Mouse (Mus musculus) kidney, embryonic 15.5 days (tissue): ENCODE measurements around the gene Ubc. TPM values are rescaled to one million over a fixed set of nuclear protein-coding genes. Genes with fewer than 3 reads are reported as not detected.

ENCODE experiments used
- ATAC-seq: fragments of 200-750 bp; cut with Nextera tagmentation; replicated peaks from 2 replicates; pipeline ENCODE4 v1.8.0; 2017; ENCODE audit warnings: moderate TSS enrichment; ENCODE audit not compliant: low FRiP score
- H3K27ac ChIP-seq: fragments of 300-500 bp; sonication (generic); 2 replicates; pipeline ENCODE4 v1.5.1; 2015; ENCODE audit warnings: mild to moderate bottlenecking, inconsistent platforms
- H3K27me3 ChIP-seq: fragments of 300-500 bp; sonication (generic); 2 replicates; pipeline ENCODE4 v1.6.1; 2015; ENCODE audit warnings: inconsistent platforms
- H3K36me3 ChIP-seq: fragments of 300-500 bp; sonication (generic); 2 replicates; pipeline ENCODE4 v1.6.1; 2015; ENCODE audit warnings: inconsistent platforms
- H3K4me1 ChIP-seq: fragments of 300-500 bp; sonication (generic); 2 replicates; pipeline ENCODE4 v1.6.1; 2015; ENCODE audit warnings: inconsistent platforms
- H3K4me2 ChIP-seq: fragments of 300-500 bp; sonication (generic); 2 replicates; pipeline ENCODE4 v1.6.1; 2015; ENCODE audit warnings: moderate library complexity, mild to moderate bottlenecking, inconsistent platforms
- H3K4me3 ChIP-seq: fragments of 300-500 bp; sonication (generic); replicated peaks from 2 replicates; pipeline ENCODE4 v1.5.1; 2015; ENCODE audit warnings: mild to moderate bottlenecking, inconsistent platforms
- H3K9ac ChIP-seq: fragments of 300-500 bp; sonication (generic); 2 replicates; pipeline ENCODE4 v1.6.1; 2015; ENCODE audit warnings: mild to moderate bottlenecking, inconsistent platforms
- H3K9me3 ChIP-seq: fragments of 300-500 bp; sonication (generic); replicated peaks from 2 replicates; pipeline ENCODE4 v1.6.1; 2016; ENCODE audit warnings: inconsistent platforms
- WGBS: fragments of 180-500 bp; shearing (Covaris S2); methylation state at CpG from one replicate; pipeline ENCODE4 v1.1.7; 2015; ENCODE audit warnings: mixed read lengths; 5-methylcytosine and 5-hydroxymethylcytosine counted together
- polyA plus RNA-seq: library from polyadenylated mRNA; unstranded; fragments of >200 nt; fragmentation: Nextera tagmentation; extraction: Ambion mirVana; gene quantifications from 2 replicates; pipeline ENCODE4 v1.2.1, GENCODE M21; 2015

Ubc gene
- polyA plus RNA-seq, 1 experiment from 2014 or later: 1,140 TPM

GRCm38 (mm10) chr5:125370950-125371693 is 18.9 kb downstream of the Ubc start:
- no peak for ATAC-seq
- Histone ChIP-seq H3K27ac (no peak overlapping the region), H3K4me1 (no peaks in the 10 kb centered on the region), H3K4me2 (no peak overlapping the region), H3K9ac (no peak overlapping the region), H3K27me3 (no peaks in the 10 kb centered on the region), H3K36me3 (no peaks in the 10 kb centered on the region), H3K4me3 (no peak overlapping the region), H3K9me3 (no peaks in the 10 kb centered on the region)
- WGBS: 70% methylated on average over 7 of the region's 7 CpGs

DNA sequence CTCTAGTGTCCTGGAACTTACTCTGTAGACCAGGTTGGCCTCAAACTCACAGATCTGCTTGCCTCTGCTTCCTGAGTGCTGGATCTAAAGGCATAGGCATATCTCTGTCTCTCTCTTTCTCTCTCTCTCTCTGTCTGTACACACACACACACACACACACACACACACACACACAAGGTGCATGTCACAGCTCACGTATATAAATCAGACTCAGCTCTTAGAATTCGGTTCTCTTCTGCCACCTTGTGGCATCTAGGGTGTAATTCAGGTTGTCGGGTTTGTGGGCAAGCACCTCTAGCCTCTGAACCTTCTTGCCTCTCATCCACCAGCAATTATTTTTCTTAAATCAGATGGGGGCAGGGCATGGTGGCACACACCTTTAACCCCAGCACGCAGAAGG is 21.4 kb downstream of the Ubc start:
- Histone ChIP-seq H3K27ac (no peak overlapping the region), H3K4me3 (no peak overlapping the region), H3K4me2 (no peak overlapping the region), H3K4me1 (no peaks in the 10 kb centered on the region), H3K36me3 (no peaks in the 10 kb centered on the region), H3K9me3 (no peaks in the 10 kb centered on the region), H3K27me3 (no peaks in the 10 kb centered on the region), H3K9ac (no peak overlapping the region)
- under 1% methylated on average over 4 of the region's 4 CpGs for WGBS
- ATAC-seq: 0 out of 2 replicates have a peak, but pooled peaks have one; percentile 2

- 73% methylated on average over 5 of the region's 5 CpGs for WGBS
- Histone ChIP-seq H3K27me3 (no peaks in the 10 kb centered on the region), H3K9ac (0 out of 2 replicates have a peak overlapping the region, but pooled peaks have one; percentile 5), H3K9me3 (no peaks in the 10 kb centered on the region), H3K27ac (no peak overlapping the region), H3K4me2 (no peak overlapping the region), H3K4me1 (no peaks in the 10 kb centered on the region), H3K36me3 (no peaks in the 10 kb centered on the region), H3K4me3 (no peak overlapping the region)
- no peak for ATAC-seq
Observed at GRCm38 (mm10) chr5:125368156-125368555, 21.8 kb downstream of the Ubc start.

- Histone ChIP-seq H3K4me3 (no peak overlapping the region), H3K9me3 (no peaks in the 10 kb centered on the region), H3K27me3 (no peaks in the 10 kb centered on the region), H3K4me1 (peaks cover 5% of the 10 kb centered on the region; the same call in 1 of the 2 replicates), H3K9ac (no peak overlapping the region), H3K4me2 (no peak overlapping the region), H3K36me3 (no peaks in the 10 kb centered on the region), H3K27ac (no peak overlapping the region)
- ATAC-seq: no peak
- WGBS: 76% methylated on average over 4 of the region's 4 CpGs
Observed at GRCm38 (mm10) chr5:125364851-125365429, 25.1 kb downstream of the Ubc start.

DNA sequence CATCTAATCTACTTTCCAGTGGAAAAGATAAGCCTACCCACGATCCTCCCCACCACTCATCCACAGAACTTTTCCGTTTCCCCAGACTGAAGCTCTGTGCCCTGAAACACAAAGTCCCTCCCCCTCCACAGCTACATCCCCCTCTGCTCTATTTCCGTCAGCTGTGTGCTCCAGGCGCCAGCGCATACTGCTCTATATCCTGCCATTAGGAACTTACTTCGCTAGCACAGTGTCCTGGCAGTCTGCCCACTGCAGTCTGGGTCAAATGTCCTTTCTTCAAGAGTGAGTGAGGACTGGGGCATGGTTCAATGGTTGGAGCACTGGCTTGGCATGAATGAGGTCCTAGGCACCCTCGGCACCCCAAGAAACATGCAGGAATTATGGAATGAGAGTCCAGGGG is 26.1 kb downstream of the Ubc start:
- Histone ChIP-seq H3K4me2 (no peak overlapping the region), H3K4me3 (no peak overlapping the region), H3K27ac (0 out of 2 replicates have a peak overlapping the region, but pooled peaks have one; percentile 34), H3K9ac (no peak overlapping the region), H3K9me3 (no peaks in the 10 kb centered on the region), H3K36me3 (no peaks in the 10 kb centered on the region), H3K27me3 (no peaks in the 10 kb centered on the region), H3K4me1 (peaks cover 5% of the 10 kb centered on the region; the same call in 1 of the 2 replicates)
- WGBS: 55% methylated on average over 7 of the region's 7 CpGs
- ATAC-seq: peak; percentile 63

- Histone ChIP-seq H3K27me3 (no peaks in the 10 kb centered on the region), H3K4me1 (peaks cover 10% of the 10 kb centered on the region; the same call in 1 of the 2 replicates), H3K4me3 (no peak overlapping the region), H3K27ac (0 out of 2 replicates have a peak overlapping the region, but pooled peaks have one; percentile 41), H3K9ac (no peak overlapping the region), H3K4me2 (no peak overlapping the region), H3K9me3 (no peaks in the 10 kb centered on the region), H3K36me3 (no peaks in the 10 kb centered on the region)
- no peak for ATAC-seq
- WGBS: 63% methylated on average over 16 of the region's 16 CpGs
Observed at GRCm38 (mm10) chr5:125360981-125361510, 29.0 kb downstream of the Ubc start.

DNA sequence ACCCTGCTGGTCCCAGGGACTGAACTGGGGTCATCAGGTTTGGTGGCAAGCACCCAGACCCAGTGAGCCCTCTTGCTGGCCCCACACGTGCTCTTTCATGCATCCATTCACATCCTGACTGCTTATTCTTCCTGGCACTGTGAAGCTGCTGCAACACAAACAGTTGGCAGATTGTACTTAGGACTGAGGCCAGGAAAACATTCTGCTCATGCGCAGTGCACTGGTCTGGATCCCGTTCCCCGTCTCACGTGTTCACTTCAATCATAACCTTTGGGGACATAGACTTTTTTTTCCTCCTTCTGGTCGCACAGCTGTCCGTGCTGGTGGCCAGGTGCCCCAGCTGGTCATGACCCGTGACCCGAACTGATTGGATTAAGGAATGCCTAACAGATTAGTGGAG is 29.4 kb downstream of the Ubc start:
- peak overlapping the region; percentile 41; the same call in 1 of the 2 replicates for H3K27ac ChIP-seq
- no peak overlapping the region for H3K4me2 ChIP-seq
- H3K9ac ChIP-seq: no peak overlapping the region
- 63% methylated on average over 9 of the region's 9 CpGs for WGBS
- no peak overlapping the region for H3K4me3 ChIP-seq
- H3K27me3 ChIP-seq: no peaks in the 10 kb centered on the region
- H3K4me1 ChIP-seq: peaks cover 14% of the 10 kb centered on the region; the same call in 1 of the 2 replicates
- ATAC-seq: no peak
- H3K9me3 ChIP-seq: no peaks in the 10 kb centered on the region
- H3K36me3 ChIP-seq: no peaks in the 10 kb centered on the region

GRCm38 (mm10) chr5:125358270-125358608 is 31.8 kb downstream of the Ubc start:
- Histone ChIP-seq H3K9me3 (no peaks in the 10 kb centered on the region), H3K4me1 (peaks cover 21% of the 10 kb centered on the region; the same call in 1 of the 2 replicates), H3K36me3 (no peaks in the 10 kb centered on the region), H3K4me3 (no peak overlapping the region), H3K27me3 (no peaks in the 10 kb centered on the region), H3K27ac (no peak overlapping the region), H3K9ac (no peak overlapping the region), H3K4me2 (no peak overlapping the region)
- 74% methylated on average over 5 of the region's 5 CpGs for WGBS
- no peak for ATAC-seq

DNA sequence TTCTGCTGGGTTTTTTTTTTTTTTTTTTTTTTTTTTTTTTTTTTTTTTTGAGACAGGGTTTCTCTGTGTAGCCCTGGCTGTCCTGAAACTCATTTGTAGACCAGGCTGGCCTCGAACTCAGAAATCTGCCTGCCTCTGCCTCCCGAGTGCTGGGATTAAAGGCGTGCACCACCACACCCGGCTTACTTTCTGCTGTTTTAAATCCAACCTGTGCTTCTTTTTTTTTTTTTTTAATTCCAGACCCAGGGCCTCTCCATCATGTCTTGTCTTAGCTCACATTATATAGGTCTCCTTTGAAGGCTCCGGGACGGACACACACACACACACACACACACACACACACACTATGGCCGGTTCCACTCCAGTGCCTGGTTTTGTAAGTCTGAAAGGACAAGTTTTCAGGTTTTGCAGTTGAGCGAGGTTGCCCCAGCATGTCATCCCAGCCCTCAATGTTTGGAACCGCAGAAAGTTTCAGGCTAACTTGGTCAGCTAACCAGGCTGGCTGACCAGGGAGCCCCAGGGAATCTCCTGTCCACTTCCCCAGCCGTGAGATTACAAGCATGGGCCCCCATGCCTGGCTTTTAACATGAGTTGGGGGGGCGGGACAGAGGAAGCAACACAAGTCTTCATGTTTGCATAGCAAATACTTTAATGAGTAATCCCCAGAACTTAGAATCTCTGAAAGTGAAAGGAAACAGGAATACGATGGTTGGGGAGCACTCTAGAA is 32.3 kb downstream of the Ubc start:
- ATAC-seq: no peak
- peaks cover 21% of the 10 kb centered on the region; the same call in 1 of the 2 replicates for H3K4me1 ChIP-seq
- H3K4me3 ChIP-seq: no peak overlapping the region
- H3K9me3 ChIP-seq: no peaks in the 10 kb centered on the region
- no peak overlapping the region for H3K9ac ChIP-seq
- H3K27me3 ChIP-seq: no peaks in the 10 kb centered on the region
- H3K27ac ChIP-seq: no peak overlapping the region
- 73% methylated on average over 12 of the region's 12 CpGs for WGBS
- no peak overlapping the region for H3K4me2 ChIP-seq
- H3K36me3 ChIP-seq: no peaks in the 10 kb centered on the region

DNA sequence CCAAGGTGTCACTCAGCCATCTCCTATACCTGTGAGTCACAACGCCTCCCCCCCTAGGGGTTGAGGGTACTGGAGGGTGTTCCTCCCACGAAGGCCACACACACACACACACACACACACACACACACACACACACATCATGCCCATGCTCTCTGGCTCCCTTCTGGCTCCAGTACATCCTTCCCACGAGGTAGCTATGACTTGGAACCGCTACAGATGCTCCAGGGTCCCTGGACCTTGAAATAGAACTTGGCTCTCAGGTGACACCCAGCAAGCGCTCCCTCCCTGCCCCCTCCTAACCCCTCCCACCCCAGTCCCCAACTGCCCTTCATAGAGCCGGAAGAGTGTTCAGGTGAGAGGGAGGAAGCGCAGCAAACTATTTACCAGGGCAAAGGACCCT is 34.4 kb downstream of the Ubc start:
- Histone ChIP-seq H3K27me3 (no peaks in the 10 kb centered on the region), H3K9me3 (no peaks in the 10 kb centered on the region), H3K27ac (no peak overlapping the region), H3K36me3 (no peaks in the 10 kb centered on the region), H3K4me1 (peaks cover 16% of the 10 kb centered on the region; the same call in 1 of the 2 replicates), H3K4me3 (no peak overlapping the region), H3K4me2 (no peak overlapping the region), H3K9ac (no peak overlapping the region)
- 32% methylated on average over 7 of the region's 7 CpGs for WGBS
- 0 out of 2 replicates have a peak, but pooled peaks have one; percentile 16 for ATAC-seq

DNA sequence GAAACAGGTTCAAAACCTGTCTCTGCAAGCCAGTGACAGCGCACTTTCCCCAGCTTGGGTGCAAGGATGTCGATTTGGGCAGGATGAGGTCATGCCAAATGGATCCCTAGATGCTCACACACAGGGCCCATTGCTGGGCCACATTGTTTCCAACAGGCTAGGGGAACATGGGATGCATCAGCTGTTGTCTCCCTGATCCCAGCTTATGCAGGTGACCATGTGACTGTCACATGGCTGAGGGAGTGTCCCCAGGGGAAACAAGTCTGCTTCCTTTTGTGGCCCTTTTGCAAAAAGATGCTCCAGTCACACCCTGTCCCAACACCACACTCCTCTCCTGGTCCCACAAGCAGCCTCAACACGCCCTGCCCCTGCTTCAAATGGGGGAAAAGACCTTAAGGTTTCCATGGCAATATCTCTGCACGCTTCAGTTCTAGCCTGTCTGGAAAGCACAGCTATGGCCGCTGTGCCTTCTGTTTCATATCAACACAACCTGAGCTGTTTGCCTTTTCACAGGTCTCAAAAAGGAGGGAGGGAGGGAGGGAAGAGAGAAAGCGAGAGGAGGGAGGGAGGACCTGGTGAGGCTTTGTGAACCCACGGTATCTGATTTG is 35.0 kb downstream of the Ubc start:
- WGBS: 52% methylated on average over 7 of the region's 7 CpGs
- Histone ChIP-seq H3K4me1 (peaks cover 16% of the 10 kb centered on the region; the same call in 1 of the 2 replicates), H3K27ac (no peak overlapping the region), H3K4me2 (no peak overlapping the region), H3K36me3 (no peaks in the 10 kb centered on the region), H3K4me3 (no peak overlapping the region), H3K27me3 (no peaks in the 10 kb centered on the region), H3K9me3 (no peaks in the 10 kb centered on the region), H3K9ac (no peak overlapping the region)
- no peak for ATAC-seq
